Mouse (Mus musculus) testis, adult 2 months (tissue): ENCODE results near the gene Kat6b.

Source experiments
- CTCF ChIP-seq: fragments of 200-500 bp; IDR thresholded peaks from 2 replicates; pipeline ENCODE4 v1.5.1; 2012; ENCODE audit warnings: low read depth, mild to moderate bottlenecking, inconsistent platforms, low read length, moderate library complexity; ENCODE audit not compliant: control insufficient read depth, insufficient read depth, insufficient replicate concordance
- POLR2A ChIP-seq: fragments of 200-500 bp; IDR thresholded peaks from 2 replicates; pipeline ENCODE4 v1.6.1; 2012; ENCODE audit warnings: low read depth, mild to moderate bottlenecking, inconsistent platforms, low read length, moderate library complexity; ENCODE audit not compliant: control insufficient read depth

DNA sequence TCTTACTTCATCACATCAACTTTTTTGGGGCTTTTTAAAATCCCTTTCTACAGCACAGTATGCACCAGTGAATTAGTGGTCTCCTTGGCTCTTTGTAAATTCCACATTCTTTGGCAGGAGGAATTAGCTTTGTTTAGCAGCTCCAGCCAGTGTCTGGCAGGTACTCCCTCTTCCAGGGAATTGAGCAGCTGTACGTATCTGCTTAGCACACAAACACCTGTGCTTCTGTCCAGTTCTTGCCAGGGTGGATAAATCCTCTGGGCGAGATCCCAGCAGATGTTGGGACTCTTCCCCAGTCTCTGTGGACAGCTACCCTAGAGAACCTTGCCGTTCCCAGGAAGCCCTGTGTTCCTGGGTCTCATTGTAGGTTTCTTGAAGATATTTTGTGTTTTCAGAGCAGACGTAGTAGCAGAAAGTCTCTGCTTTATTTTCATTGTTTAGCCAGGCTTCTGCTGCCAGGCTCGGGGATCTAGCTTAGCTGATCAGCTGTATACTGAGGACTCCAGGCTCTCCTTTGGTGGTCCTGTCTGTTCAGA is 150.5 kb downstream of the Kat6b start:
- TF ChIP-seq CTCF (no peak), POLR2A (no peak)
